Mouse (Mus musculus): ENCODE results near the gene Olfr473. TPM values are rescaled to one million over a fixed set of nuclear protein-coding genes. Genes with fewer than 3 reads are reported as not detected.
"Not testable (repeated sequence)": the region's sequence is repeated elsewhere in the genome, so short reads cannot be mapped to it uniquely, and the experiment has no call there.

The Olfr473 gene
- not detected in 2 replicates for polyA plus RNA-seq (2015; fragmentation: Nextera tagmentation; extraction: Ambion mirVana)

GRCm38 (mm10) chr7:107930146-107930545 is at the start of gene Olfr473:
TSS of gene Olfr473 (plus strand) at chr7:107930446.
- Histone ChIP-seq H3K27me3 (replicated peaks; ENCODE audit: control insufficient read depth, insufficient read depth, low read length) (no peaks in the 10 kb centered on the region), H3K4me2 (ENCODE audit: low read depth, low read length) (no peak within 1 kb of the TSS), H3K36me3 (ENCODE audit: control insufficient read depth, insufficient read depth, low read length) (no peaks in the 10 kb centered on the region), H3K9ac (ENCODE audit: low read depth, low read length) (no peak within 1 kb of the TSS), H3K4me3 (ENCODE audit: low read length) (no peak within 1 kb of the TSS), H3K27ac (ENCODE audit: low read length) (no peak within 1 kb of the TSS), H3K9me3 (ENCODE audit: control insufficient read depth, low read length) (no peaks in the 10 kb centered on the region), H3K4me1 (ENCODE audit: control insufficient read depth, insufficient read depth, low read length) (no peaks in the 10 kb centered on the region)
- WGBS = 94% methylated on average over 1 of the region's 1 CpGs
- ATAC-seq = no peak

- no peak for ATAC-seq
- Histone ChIP-seq H3K4me3 (ENCODE audit: low read length) (no peak within 1 kb of the TSS), H3K4me2 (ENCODE audit: low read depth, low read length) (no peak within 1 kb of the TSS), H3K9ac (ENCODE audit: low read depth, low read length) (no peak within 1 kb of the TSS), H3K27me3 (replicated peaks; ENCODE audit: control insufficient read depth, insufficient read depth, low read length) (no peaks in the 10 kb centered on the region), H3K27ac (ENCODE audit: low read length) (no peak within 1 kb of the TSS), H3K4me1 (ENCODE audit: control insufficient read depth, insufficient read depth, low read length) (no peaks in the 10 kb centered on the region), H3K36me3 (ENCODE audit: control insufficient read depth, insufficient read depth, low read length) (no peaks in the 10 kb centered on the region), H3K9me3 (ENCODE audit: control insufficient read depth, low read length) (no peaks in the 10 kb centered on the region)
Measured at GRCm38 (mm10) chr7:107897602-107898001, 32.6 kb upstream of the Olfr473 start, which contains the start of gene Olfr472. TSS of gene Olfr472 (plus strand) at chr7:107897902.

- H3K4me2 ChIP-seq (ENCODE audit: low read depth, low read length); H3K36me3 ChIP-seq (ENCODE audit: control insufficient read depth, insufficient read depth, low read length); H3K9me3 ChIP-seq (ENCODE audit: control insufficient read depth, low read length); H3K9ac ChIP-seq (ENCODE audit: low read depth, low read length); H3K4me3 ChIP-seq (ENCODE audit: low read length); H3K4me1 ChIP-seq (ENCODE audit: control insufficient read depth, insufficient read depth, low read length); ATAC-seq; H3K27me3 ChIP-seq (replicated peaks; ENCODE audit: control insufficient read depth, insufficient read depth, low read length); H3K27ac ChIP-seq (ENCODE audit: low read length): not testable (repeated sequence)
- WGBS = 95% methylated on average over 12 of the region's 12 CpGs
Measured at GRCm38 (mm10) chr7:107952539-107952938, 22.3 kb downstream of the Olfr473 start.

- no peak within 1 kb of the TSS for H3K4me3 ChIP-seq (ENCODE audit: low read length)
- ATAC-seq = no peak
- H3K4me1 ChIP-seq (ENCODE audit: control insufficient read depth, insufficient read depth, low read length) = no peaks in the 10 kb centered on the region
- no peaks in the 10 kb centered on the region for H3K9me3 ChIP-seq (ENCODE audit: control insufficient read depth, low read length)
- WGBS = 83% methylated on average over 1 of the region's 1 CpGs
- no peaks in the 10 kb centered on the region for H3K27me3 ChIP-seq (replicated peaks; ENCODE audit: control insufficient read depth, insufficient read depth, low read length)
- no peak within 1 kb of the TSS for H3K27ac ChIP-seq (ENCODE audit: low read length)
- no peak within 1 kb of the TSS for H3K9ac ChIP-seq (ENCODE audit: low read depth, low read length)
- H3K36me3 ChIP-seq (ENCODE audit: control insufficient read depth, insufficient read depth, low read length) = no peaks in the 10 kb centered on the region
- H3K4me2 ChIP-seq (ENCODE audit: low read depth, low read length) = no peak within 1 kb of the TSS
Measured at GRCm38 (mm10) chr7:107954343-107954742, 24.1 kb downstream of the Olfr473 start, which contains the start of gene Olfr474. TSS of gene Olfr474 (plus strand) at chr7:107954643.

- Histone ChIP-seq H3K4me1 (ENCODE audit: control insufficient read depth, insufficient read depth, low read length) (no peaks in the 10 kb centered on the region), H3K9me3 (ENCODE audit: control insufficient read depth, low read length) (no peaks in the 10 kb centered on the region), H3K9ac (ENCODE audit: low read depth, low read length) (no peak within 1 kb of the TSS), H3K27me3 (replicated peaks; ENCODE audit: control insufficient read depth, insufficient read depth, low read length) (no peaks in the 10 kb centered on the region), H3K36me3 (ENCODE audit: control insufficient read depth, insufficient read depth, low read length) (no peaks in the 10 kb centered on the region), H3K4me3 (ENCODE audit: low read length) (no peak within 1 kb of the TSS), H3K4me2 (ENCODE audit: low read depth, low read length) (no peak within 1 kb of the TSS), H3K27ac (ENCODE audit: low read length) (no peak within 1 kb of the TSS)
- no peak for ATAC-seq
- 47% methylated on average over 1 of the region's 1 CpGs for WGBS
Measured at GRCm38 (mm10) chr7:107964503-107964902, 34.3 kb downstream of the Olfr473 start, which contains the start of gene Olfr476. TSS of gene Olfr476 (plus strand) at chr7:107964803.

Other genes starting within 250 kb of the Olfr473 start
- 0.11 and 0.12 TPM in 2 replicates for gene Cyb5r2, start 172.4 kb upstream of the Olfr473 start, polyA plus RNA-seq (2015; fragmentation: Nextera tagmentation; extraction: Ambion mirVana)
- gene Ovch2, start 129.2 kb upstream of the Olfr473 start, polyA plus RNA-seq (2015; fragmentation: Nextera tagmentation; extraction: Ambion mirVana) = not detected in 2 replicates
- gene Olfr467, start 118.2 kb upstream of the Olfr473 start, polyA plus RNA-seq (2015; fragmentation: Nextera tagmentation; extraction: Ambion mirVana) = not detected in 2 replicates
- not detected in 2 replicates for gene Olfr469, start 104.9 kb upstream of the Olfr473 start, polyA plus RNA-seq (2015; fragmentation: Nextera tagmentation; extraction: Ambion mirVana)
- not detected in 2 replicates for gene Olfr470, start 83.0 kb upstream of the Olfr473 start, polyA plus RNA-seq (2015; fragmentation: Nextera tagmentation; extraction: Ambion mirVana)
- not detected in 2 replicates for gene Olfr472, start 32.5 kb upstream of the Olfr473 start, polyA plus RNA-seq (2015; fragmentation: Nextera tagmentation; extraction: Ambion mirVana)
- not detected in 2 replicates for gene Olfr474, start 24.2 kb downstream of the Olfr473 start, polyA plus RNA-seq (2015; fragmentation: Nextera tagmentation; extraction: Ambion mirVana)
- gene Olfr476, start 34.4 kb downstream of the Olfr473 start, polyA plus RNA-seq (2015; fragmentation: Nextera tagmentation; extraction: Ambion mirVana) = not detected in 2 replicates
- not detected in 2 replicates for gene Olfr477, start 56.2 kb downstream of the Olfr473 start, polyA plus RNA-seq (2015; fragmentation: Nextera tagmentation; extraction: Ambion mirVana)
- gene Olfr478, start 103.5 kb downstream of the Olfr473 start, polyA plus RNA-seq (2015; fragmentation: Nextera tagmentation; extraction: Ambion mirVana) = not detected in 2 replicates
- not detected in 2 replicates for gene Olfr479, start 120.2 kb downstream of the Olfr473 start, polyA plus RNA-seq (2015; fragmentation: Nextera tagmentation; extraction: Ambion mirVana)
- gene Olfr480, start 136.9 kb downstream of the Olfr473 start, polyA plus RNA-seq (2015; fragmentation: Nextera tagmentation; extraction: Ambion mirVana) = not detected in 2 replicates
- not detected in 2 replicates for gene Olfr481, start 149.4 kb downstream of the Olfr473 start, polyA plus RNA-seq (2015; fragmentation: Nextera tagmentation; extraction: Ambion mirVana)
- gene Olfr482, start 167.1 kb downstream of the Olfr473 start, polyA plus RNA-seq (2015; fragmentation: Nextera tagmentation; extraction: Ambion mirVana) = 0.06 TPM in 1 of 2 replicates, not detected in the other
- not detected in 2 replicates for gene Olfr483, start 170.4 kb downstream of the Olfr473 start, polyA plus RNA-seq (2015; fragmentation: Nextera tagmentation; extraction: Ambion mirVana)
- not detected in 2 replicates for gene Olfr484, start 197.0 kb downstream of the Olfr473 start, polyA plus RNA-seq (2015; fragmentation: Nextera tagmentation; extraction: Ambion mirVana)
- gene Olfr485, start 229.4 kb downstream of the Olfr473 start, polyA plus RNA-seq (2015; fragmentation: Nextera tagmentation; extraction: Ambion mirVana) = not detected in 2 replicates
- gene Olfr486, start 242.3 kb downstream of the Olfr473 start, polyA plus RNA-seq (2015; fragmentation: Nextera tagmentation; extraction: Ambion mirVana) = not detected in 2 replicates

Measured in intestine, embryonic 16.5 days (tissue).